Mouse (Mus musculus) cerebellum, adult 2 months (tissue): Measurements from ENCODE around the gene Plxna1.

Experiments used
- CTCF ChIP-seq: fragments of 200-500 bp; IDR thresholded peaks from 2 replicates; pipeline ENCODE4 v1.5.1; 2011; ENCODE audit warnings: low read depth, mild to moderate bottlenecking, control low read depth, low read length, moderate library complexity, borderline replicate concordance; ENCODE audit not compliant: insufficient read depth
- POLR2A ChIP-seq: fragments of 200-500 bp; IDR thresholded peaks from 2 replicates; pipeline ENCODE4 v1.6.1; 2011; ENCODE audit warnings: low read length, control low read depth, borderline replicate concordance; ENCODE audit not compliant: insufficient read depth

- TF ChIP-seq POLR2A (no peak), CTCF (no peak)
Observed at GRCm38 (mm10) chr6:89327746-89328491, 34.5 kb downstream of the Plxna1 start.
